Mouse (Mus musculus) heart, postnatal 10 days (tissue): ENCODE results near the gene Cc2d2b. TPM values are rescaled to one million over a fixed set of nuclear protein-coding genes. Genes with fewer than 3 reads are reported as not detected.
A peak's percentile ranks its signal among the peaks of the same experiment; 100 is the strongest.

Experiments used
- DNase-seq, 2 experiments: peaks; one replicate each; pipeline ENCODE4 v3.0.0; 2021
- intact Hi-C: fragments of 180-260 bp; cut with DNase I; formaldehyde crosslinking; loops from one replicate; pipeline ENCODE4 v1.15.1; 2025
- total RNA-seq, 2 experiments: library from RNA; stranded (reverse); gene quantifications; 2 replicates each; pipeline ENCODE4 v1.2.3; 2021

Cc2d2b gene
- total RNA-seq, 2 experiments from 2014 or later = not detected

- intact Hi-C loops = no loop called here
- DNase-seq = no peak
Measured at GRCm38 (mm10) chr19:40746603-40747002, 1.9 kb upstream of the Cc2d2b start.

GRCm38 (mm10) chr19:40754311-40754710 lies 5.8 kb downstream of the Cc2d2b start:
- peak; percentile 15 to 41 for DNase-seq
- intact Hi-C loops = loop anchor here (5.0 kb wide), 1 partner anchor 263 kb away; no protein-coding TSS in a partner anchor

DNA sequence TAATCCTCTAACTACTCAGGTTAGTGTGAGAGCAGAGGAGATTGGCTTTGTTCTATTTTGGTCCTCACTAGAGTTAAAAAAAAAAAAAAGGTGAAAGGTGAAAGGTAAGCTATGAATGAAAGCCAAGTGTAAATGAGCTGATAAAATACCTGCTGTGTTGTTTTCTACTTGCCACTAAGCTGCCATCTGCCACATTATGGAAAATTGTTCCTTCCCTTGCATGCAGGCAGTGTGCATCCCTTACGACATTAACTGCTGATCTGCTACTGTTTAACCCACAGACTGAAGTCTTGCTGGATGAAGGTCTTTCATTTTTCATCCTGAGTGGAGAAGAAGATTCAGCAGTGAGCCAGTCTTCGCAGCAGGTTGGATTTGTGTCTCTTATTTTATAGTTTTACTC lies 11.5 kb downstream of the Cc2d2b start:
- intact Hi-C loops = no loop called here
- DNase-seq = no peak

GRCm38 (mm10) chr19:40762023-40762759 lies 13.6 kb downstream of the Cc2d2b start:
- peak; percentile 8 to 38 for DNase-seq
- intact Hi-C loops = no loop called here

GRCm38 (mm10) chr19:40767189-40767588 lies 18.6 kb downstream of the Cc2d2b start:
- DNase-seq = no peak
- intact Hi-C loops = no loop called here

- peak; percentile 27 to 44 for DNase-seq
- intact Hi-C loops = no loop called here
Measured at GRCm38 (mm10) chr19:40769341-40769770, 20.8 kb downstream of the Cc2d2b start.

- no peak for DNase-seq
- intact Hi-C loops = no loop called here
Measured at GRCm38 (mm10) chr19:40788004-40788714, 39.6 kb downstream of the Cc2d2b start.

DNA sequence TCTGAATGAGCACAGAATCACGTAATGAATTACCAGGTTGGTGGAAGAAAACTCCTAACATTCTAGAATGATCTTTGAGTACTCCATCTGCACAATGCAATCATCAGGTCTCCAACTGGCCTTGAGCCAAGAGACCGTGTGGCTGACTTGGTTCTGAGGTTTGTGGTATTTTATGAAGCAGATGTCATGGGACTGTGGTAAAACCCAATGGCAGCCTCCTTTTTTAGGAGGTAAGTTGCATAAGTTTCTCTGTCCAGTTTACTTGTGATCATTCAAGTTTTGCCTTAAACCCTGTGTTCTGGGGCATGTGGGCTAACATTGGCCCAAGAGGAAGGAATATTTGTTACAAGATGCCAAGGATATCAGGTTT lies 40.1 kb downstream of the Cc2d2b start:
- intact Hi-C loops = no loop called here

GRCm38 (mm10) chr19:40805176-40805737 lies 56.7 kb downstream of the Cc2d2b start:
- intact Hi-C loops = no loop called here
- DNase-seq = no peak

More for the DNA sequence above, 40.1 kb downstream of the Cc2d2b start:
- no peak for DNase-seq

GRCm38 (mm10) chr19:40809858-40810257 lies 61.3 kb downstream of the Cc2d2b start:
- intact Hi-C loops = no loop called here
- no peak for DNase-seq

GRCm38 (mm10) chr19:40811840-40812239 lies 63.3 kb downstream of the Cc2d2b start:
- intact Hi-C loops = no loop called here
- DNase-seq = no peak

GRCm38 (mm10) chr19:40812778-40813177 lies 64.2 kb downstream of the Cc2d2b start:
- no peak for DNase-seq
- intact Hi-C loops = no loop called here

- intact Hi-C loops = no loop called here
- no peak for DNase-seq
Measured at GRCm38 (mm10) chr19:40813385-40813784, 64.8 kb downstream of the Cc2d2b start.

- DNase-seq = no peak
- intact Hi-C loops = no loop called here
Measured at GRCm38 (mm10) chr19:40815645-40816183, 67.2 kb downstream of the Cc2d2b start.

- no peak for DNase-seq
- intact Hi-C loops = no loop called here
Measured at GRCm38 (mm10) chr19:40817901-40818532, 69.5 kb downstream of the Cc2d2b start.

GRCm38 (mm10) chr19:40818764-40819163 lies 70.2 kb downstream of the Cc2d2b start:
- intact Hi-C loops = no loop called here
- peak in 1 of 2 experiments; percentile 3 for DNase-seq

DNA sequence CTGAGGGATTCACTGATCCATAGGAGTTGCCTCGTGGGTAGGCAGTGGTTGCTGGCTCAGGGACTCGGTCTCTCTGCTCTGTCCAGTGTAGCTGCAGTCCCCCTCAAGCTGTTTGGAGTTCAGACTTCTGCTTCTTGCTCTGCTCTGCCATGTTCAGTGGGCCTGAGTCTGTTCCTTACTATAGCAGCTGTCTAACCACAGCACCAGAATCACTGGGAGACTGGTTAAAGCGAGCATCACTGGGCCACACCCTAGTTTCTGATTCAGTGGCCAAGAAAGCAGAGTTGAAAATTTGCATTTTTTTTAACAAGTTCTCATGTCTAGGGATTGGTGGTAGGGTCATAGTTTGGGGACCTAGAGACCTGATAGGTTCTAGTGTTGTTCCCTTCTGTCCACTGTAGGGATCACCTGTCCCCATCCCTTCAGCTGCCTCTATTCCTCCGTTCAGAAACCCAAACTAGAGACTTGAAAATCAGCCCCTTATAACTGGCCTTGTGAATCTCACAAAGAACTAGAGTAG lies 72.8 kb downstream of the Cc2d2b start:
- DNase-seq = no peak
- intact Hi-C loops = no loop called here

DNA sequence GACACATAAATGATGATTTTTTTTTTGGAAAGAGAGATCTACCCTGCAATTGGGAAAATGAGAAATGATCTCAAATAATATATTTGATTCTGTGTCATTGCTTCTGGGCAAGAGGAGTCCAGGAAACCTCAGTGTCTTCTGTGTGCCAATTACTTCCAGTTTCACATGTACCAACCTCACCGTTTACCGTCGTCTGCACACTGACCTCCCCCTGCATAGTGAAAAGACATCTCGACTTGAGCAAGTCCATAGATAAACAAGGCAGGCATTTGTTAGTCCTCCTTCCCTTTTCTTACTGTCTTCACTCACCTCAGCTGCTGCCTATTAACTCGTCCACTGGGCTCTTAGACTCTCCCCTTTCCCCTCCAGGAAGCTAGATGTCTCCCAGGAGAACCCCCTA lies 77.1 kb downstream of the Cc2d2b start:
- intact Hi-C loops = no loop called here
- no peak for DNase-seq

- intact Hi-C loops = no loop called here
- no peak for DNase-seq
Measured at GRCm38 (mm10) chr19:40826735-40827134, 78.2 kb downstream of the Cc2d2b start.

DNA sequence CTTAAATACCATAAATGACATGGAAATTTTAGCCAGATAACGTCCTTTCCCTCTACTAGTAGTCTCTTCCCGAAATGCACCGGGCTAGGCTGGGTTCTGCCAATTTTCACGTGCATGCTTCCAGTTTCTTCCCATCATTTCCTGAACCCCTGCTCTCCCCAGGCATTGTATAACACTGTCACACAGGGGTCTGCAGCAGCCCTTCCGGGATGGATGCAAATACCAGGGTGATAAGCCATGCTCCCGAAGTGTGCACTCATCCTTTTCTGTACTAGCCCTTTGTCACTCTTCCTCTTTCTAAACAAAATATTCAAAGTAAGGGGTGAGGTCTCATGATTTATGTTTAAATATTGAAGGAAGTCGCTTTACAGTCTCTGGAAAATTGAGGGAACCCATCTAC lies 81.6 kb downstream of the Cc2d2b start:
- DNase-seq = no peak
- intact Hi-C loops = loop anchor here (2.0 to 5.0 kb wide), 2 partner anchors 42 to 65 kb away; partner anchors contain the start of gene Zfp518a
